Mouse (Mus musculus) thymus, postnatal 4 days (tissue): Measurements from ENCODE around the gene Stk11.
"Not testable (repeated sequence)": the region's sequence is repeated elsewhere in the genome, so short reads cannot be mapped to it uniquely, and the experiment has no call there.

Source experiments
- DNase-seq: peaks from one replicate; pipeline ENCODE4 v3.0.0; 2021

Gene Stk11

GRCm38 (mm10) chr10:80159561-80160454, 44.2 kb downstream of the Stk11 start:
- peak; percentile 99 for DNase-seq

GRCm38 (mm10) chr10:80160455-80161371, 45.1 kb downstream of the Stk11 start:
- peak; percentile 71 for DNase-seq

GRCm38 (mm10) chr10:80161522-80162242, 46.1 kb downstream of the Stk11 start:
- peak; percentile 65 for DNase-seq

GRCm38 (mm10) chr10:80162243-80162608, 46.6 kb downstream of the Stk11 start:
- DNase-seq, result no peak

- DNase-seq, result peak; percentile 50
These were observed 47.2 kb downstream of the Stk11 start for GRCm38 (mm10) chr10:80162716-80163299.

- peak; percentile 36 for DNase-seq
These were observed 48.1 kb downstream of the Stk11 start for GRCm38 (mm10) chr10:80163721-80164120.

- DNase-seq, result no peak
These were observed 48.8 kb downstream of the Stk11 start for GRCm38 (mm10) chr10:80164161-80164997.

- peak; percentile 92 for DNase-seq
These were observed 49.4 kb downstream of the Stk11 start for GRCm38 (mm10) chr10:80164998-80165344.

- DNase-seq, result peak; percentile 33
These were observed 50.0 kb downstream of the Stk11 start, which contains the start of gene Cirbp for GRCm38 (mm10) chr10:80165392-80166128. Cirbp (plus strand) TSS chr10:80165985.

GRCm38 (mm10) chr10:80166136-80166535, 50.5 kb downstream of the Stk11 start:
- not testable (repeated sequence) for DNase-seq

- peak; percentile 99 for DNase-seq
These were observed 51.9 kb downstream of the Stk11 start for GRCm38 (mm10) chr10:80167460-80168037.

GRCm38 (mm10) chr10:80168038-80168661, 52.5 kb downstream of the Stk11 start:
- DNase-seq, result peak; percentile 93

- DNase-seq, result no peak
These were observed 53.5 kb downstream of the Stk11 start for GRCm38 (mm10) chr10:80169070-80169469.

- peak; percentile 11 for DNase-seq
These were observed 54.0 kb downstream of the Stk11 start for GRCm38 (mm10) chr10:80169651-80170050.

- DNase-seq, result peak; percentile 30
These were observed 54.4 kb downstream of the Stk11 start for GRCm38 (mm10) chr10:80170052-80170451.

- DNase-seq, result peak; percentile 31
These were observed 55.0 kb downstream of the Stk11 start for GRCm38 (mm10) chr10:80170601-80171021.

- DNase-seq, result no peak
These were observed 55.6 kb downstream of the Stk11 start for GRCm38 (mm10) chr10:80171252-80171651.

- DNase-seq, result peak; percentile 45
These were observed 56.3 kb downstream of the Stk11 start for GRCm38 (mm10) chr10:80171760-80172526.
